10 mouse cellular contexts compared by ENCODE assay signal in genomic region chr13:63641649-63642226, GRCm38 (mm10).
A peak's percentile ranks its signal among the peaks of the same experiment; 100 is the strongest.
DNase-seq lines count a peak whose midpoint lies in the region; ATAC-seq lines count a peak whose summit lies in the region.
"Had no signal": no experiment of that assay in that cellular context is flagged by ENCODE, and none has a peak within 500 bp of the region (broad histone marks: within the 10 kb centered on the region; RNA-seq: fewer than 3 reads in every experiment).

No protein-coding gene starts in this region.

- no peaks in the 10 kb centered on the region for H3K9me3 ChIP-seq in forebrain, embryonic 10.5 days
- no peaks in the 10 kb centered on the region for H3K9me3 ChIP-seq in forebrain, embryonic 12.5 days
- H3K9me3 ChIP-seq in midbrain, embryonic 14.5 days (ENCODE audit: control insufficient read depth, low read length): no peaks in the 10 kb centered on the region
- H3K9me3 ChIP-seq in midbrain, embryonic 16.5 days (replicated peaks; ENCODE audit: control insufficient read depth, low read length, poor library complexity, severe bottlenecking): no peaks in the 10 kb centered on the region
- H3K9me3 ChIP-seq in intestine, embryonic 14.5 days (ENCODE audit: control insufficient read depth, low read length): no peaks in the 10 kb centered on the region
- no peaks in the 10 kb centered on the region for H3K9me3 ChIP-seq in stomach, embryonic 16.5 days (replicated peaks; ENCODE audit: control insufficient read depth, low read length)
- H3K9me3 ChIP-seq: liver, embryonic 15.5 days had no signal

- H3K4me1 ChIP-seq in forebrain, embryonic 10.5 days: peaks cover 20% of the 10 kb centered on the region
- H3K4me1 ChIP-seq in forebrain, embryonic 12.5 days: peaks cover 5% of the 10 kb centered on the region; the same call in 1 of the 2 replicates
- no peaks in the 10 kb centered on the region for H3K4me1 ChIP-seq in midbrain, embryonic 14.5 days (ENCODE audit: control insufficient read depth, insufficient read depth, low read length)
- H3K4me1 ChIP-seq in midbrain, embryonic 16.5 days (ENCODE audit: control insufficient read depth, insufficient read depth, low read length): no peaks in the 10 kb centered on the region
- H3K4me1 ChIP-seq in intestine, embryonic 14.5 days (replicated peaks; ENCODE audit: control insufficient read depth, insufficient read depth, low read length): peaks cover 17% of the 10 kb centered on the region
- peaks cover 8% of the 10 kb centered on the region for H3K4me1 ChIP-seq in stomach, embryonic 16.5 days (ENCODE audit: control insufficient read depth, insufficient read depth, low read length)
- H3K4me1 ChIP-seq: liver, embryonic 15.5 days had no signal

- H3K27me3 ChIP-seq in forebrain, embryonic 10.5 days (ENCODE audit: poor library complexity, severe bottlenecking): no peaks in the 10 kb centered on the region
- H3K27me3 ChIP-seq in forebrain, embryonic 12.5 days: no peaks in the 10 kb centered on the region
- no peaks in the 10 kb centered on the region for H3K27me3 ChIP-seq in midbrain, embryonic 14.5 days (ENCODE audit: control insufficient read depth, insufficient read depth, low read length)
- H3K27me3 ChIP-seq in midbrain, embryonic 16.5 days (ENCODE audit: control insufficient read depth, insufficient read depth, low read depth, low read length): no peaks in the 10 kb centered on the region; the same call in 1 of the 2 replicates
- H3K27me3 ChIP-seq in intestine, embryonic 14.5 days (replicated peaks; ENCODE audit: control insufficient read depth, insufficient read depth, low read length): no peaks in the 10 kb centered on the region
- no peaks in the 10 kb centered on the region for H3K27me3 ChIP-seq in stomach, embryonic 16.5 days (ENCODE audit: control insufficient read depth, insufficient read depth, low read length)
- H3K27me3 ChIP-seq: liver, embryonic 15.5 days had no signal

- ATAC-seq in forebrain, embryonic 12.5 days (ENCODE audit: low FRiP score): no peak
- ATAC-seq in midbrain, embryonic 14.5 days (ENCODE audit: low FRiP score, low TSS enrichment): no peak
- no peak for ATAC-seq in midbrain, embryonic 16.5 days
- peak; percentile 72; the same call in 1 of the 2 replicates for ATAC-seq in intestine, embryonic 14.5 days (replicated peaks; ENCODE audit: low FRiP score, low TSS enrichment, low read depth)
- peak; percentile 69; the same call in 1 of the 2 replicates for ATAC-seq in stomach, embryonic 16.5 days (ENCODE audit: insufficient read depth, low FRiP score)
- ATAC-seq in activated CD4-positive, CD25-positive, alpha-beta regulatory T cell, adult 4 months: no peak

- DNase-seq in forebrain, embryonic 10.5 days (ENCODE audit: extremely low spot score, low spot score): no peak
- DNase-seq in midbrain, embryonic 14.5 days: peak; percentile 22
- DNase-seq in intestine, embryonic 14.5 days (ENCODE audit: low spot score): no peak
- no peak for DNase-seq in urinary bladder, postnatal 25 days (ENCODE audit: low spot score)
- DNase-seq: B cell, adult 2 months had no signal

- no peaks in the 10 kb centered on the region for H3K36me3 ChIP-seq in forebrain, embryonic 10.5 days (replicated peaks)
- H3K36me3 ChIP-seq in forebrain, embryonic 12.5 days (replicated peaks): no peaks in the 10 kb centered on the region
- no peaks in the 10 kb centered on the region for H3K36me3 ChIP-seq in midbrain, embryonic 14.5 days (ENCODE audit: control insufficient read depth, insufficient read depth, low read length)
- H3K36me3 ChIP-seq in midbrain, embryonic 16.5 days (ENCODE audit: control insufficient read depth, insufficient read depth, low read length): no peaks in the 10 kb centered on the region
- H3K36me3 ChIP-seq in intestine, embryonic 14.5 days (ENCODE audit: control insufficient read depth, insufficient read depth, low read length): no peaks in the 10 kb centered on the region
- no peaks in the 10 kb centered on the region for H3K36me3 ChIP-seq in stomach, embryonic 16.5 days (ENCODE audit: control insufficient read depth, insufficient read depth, low read length)
- H3K36me3 ChIP-seq: liver, embryonic 15.5 days had no signal

- H3K27ac ChIP-seq in forebrain, embryonic 10.5 days: 0 out of 2 replicates have a peak overlapping the region, but pooled peaks have one; percentile 6
- H3K27ac ChIP-seq in forebrain, embryonic 12.5 days: no peak overlapping the region
- no peak overlapping the region for H3K27ac ChIP-seq in midbrain, embryonic 14.5 days (replicated peaks; ENCODE audit: low read depth, low read length)
- H3K27ac ChIP-seq in midbrain, embryonic 16.5 days (ENCODE audit: low read length): no peak overlapping the region
- H3K27ac ChIP-seq in intestine, embryonic 14.5 days (ENCODE audit: low read depth): peak overlapping the region; percentile 80
- peak overlapping the region; percentile 72 for H3K27ac ChIP-seq in stomach, embryonic 16.5 days (ENCODE audit: low read length)
- H3K27ac ChIP-seq: liver, embryonic 15.5 days had no signal

- no peak overlapping the region for H3K9ac ChIP-seq in forebrain, embryonic 12.5 days
- H3K9ac ChIP-seq in midbrain, embryonic 14.5 days (replicated peaks; ENCODE audit: low read length): no peak overlapping the region
- no peak overlapping the region for H3K9ac ChIP-seq in midbrain, embryonic 16.5 days (ENCODE audit: low read depth, low read length)
- H3K9ac ChIP-seq in intestine, embryonic 14.5 days (ENCODE audit: low read length): no peak overlapping the region
- no peak overlapping the region for H3K9ac ChIP-seq in stomach, embryonic 16.5 days (ENCODE audit: low read length)
- H3K9ac ChIP-seq: liver, embryonic 15.5 days had no signal

- WGBS in forebrain, embryonic 10.5 days: 66% methylated on average over 12 of the region's 12 CpGs
- 68% methylated on average over 12 of the region's 12 CpGs for WGBS in forebrain, embryonic 12.5 days
- 57% methylated on average over 12 of the region's 12 CpGs for WGBS in midbrain, embryonic 14.5 days
- 60% methylated on average over 12 of the region's 12 CpGs for WGBS in midbrain, embryonic 16.5 days
- 19% methylated on average over 12 of the region's 12 CpGs for WGBS in intestine, embryonic 14.5 days
- WGBS in stomach, embryonic 16.5 days: 23% methylated on average over 12 of the region's 12 CpGs

- H3K4me2 ChIP-seq in forebrain, embryonic 12.5 days: no peak overlapping the region
- H3K4me2 ChIP-seq in midbrain, embryonic 14.5 days (ENCODE audit: low read length): no peak overlapping the region
- no peak overlapping the region for H3K4me2 ChIP-seq in midbrain, embryonic 16.5 days (ENCODE audit: low read length)
- H3K4me2 ChIP-seq in intestine, embryonic 14.5 days (ENCODE audit: low read length): no peak overlapping the region
- no peak overlapping the region for H3K4me2 ChIP-seq in stomach, embryonic 16.5 days (ENCODE audit: low read depth, low read length)
- H3K4me2 ChIP-seq: liver, embryonic 15.5 days had no signal

- no peak overlapping the region for H3K4me3 ChIP-seq in forebrain, embryonic 10.5 days
- no peak overlapping the region for H3K4me3 ChIP-seq in forebrain, embryonic 12.5 days (replicated peaks)
- H3K4me3 ChIP-seq in midbrain, embryonic 14.5 days (replicated peaks; ENCODE audit: low read depth, low read length): no peak overlapping the region
- H3K4me3 ChIP-seq in midbrain, embryonic 16.5 days (ENCODE audit: low read depth, low read length): no peak overlapping the region
- H3K4me3 ChIP-seq in intestine, embryonic 14.5 days (ENCODE audit: low read depth, low read length): no peak overlapping the region
- H3K4me3 ChIP-seq in stomach, embryonic 16.5 days (replicated peaks; ENCODE audit: low read length): no peak overlapping the region
- H3K4me3 ChIP-seq: liver, embryonic 15.5 days had no signal

Comparison
In these comparisons a context has a peak if more than half of its experiments do, and no peak if none do; other contexts are left out.
1. H3K27ac ChIP-seq: peak in forebrain, embryonic 10.5 days (single experiment), intestine, embryonic 14.5 days (single experiment) and stomach, embryonic 16.5 days (single experiment); none in forebrain, embryonic 12.5 days (single experiment), midbrain, embryonic 14.5 days (single experiment) and midbrain, embryonic 16.5 days (single experiment).
2. ATAC-seq: peak in intestine, embryonic 14.5 days (single experiment) and stomach, embryonic 16.5 days (single experiment); none in forebrain, embryonic 12.5 days (single experiment), midbrain, embryonic 14.5 days (single experiment), midbrain, embryonic 16.5 days (single experiment) and activated CD4-positive, CD25-positive, alpha-beta regulatory T cell, adult 4 months (single experiment).